Mouse (Mus musculus) fat pad, adult 2 months (tissue): Measurements from ENCODE around the gene Ddo.

Experiments
- DNase-seq: peaks from one replicate; pipeline ENCODE4 v3.0.0-alpha.2; 2011; ENCODE audit warnings: low read depth, low spot score; ENCODE audit errors: extremely low read depth

The Ddo gene

GRCm38 (mm10) chr10:40716296-40716695, 86.5 kb downstream of the Ddo start:
- no peak for DNase-seq

GRCm38 (mm10) chr10:40716713-40717112, 86.9 kb downstream of the Ddo start:
- no peak for DNase-seq

GRCm38 (mm10) chr10:40718362-40718761, 88.6 kb downstream of the Ddo start:
- DNase-seq: no peak

GRCm38 (mm10) chr10:40719062-40719461, 89.3 kb downstream of the Ddo start:
- no peak for DNase-seq

GRCm38 (mm10) chr10:40720883-40721282, 91.1 kb downstream of the Ddo start:
- no peak for DNase-seq

- no peak for DNase-seq
Observed at GRCm38 (mm10) chr10:40724342-40724741, 94.5 kb downstream of the Ddo start.

- no peak for DNase-seq
Observed at GRCm38 (mm10) chr10:40725066-40725465, 95.3 kb downstream of the Ddo start.

- DNase-seq: no peak
Observed at GRCm38 (mm10) chr10:40725471-40725870, 95.7 kb downstream of the Ddo start.

- no peak for DNase-seq
Observed at GRCm38 (mm10) chr10:40726288-40726902, 96.6 kb downstream of the Ddo start.

GRCm38 (mm10) chr10:40726989-40727388, 97.2 kb downstream of the Ddo start:
- no peak for DNase-seq

- DNase-seq: no peak
Observed at GRCm38 (mm10) chr10:40730200-40730599, 100.4 kb downstream of the Ddo start.
